Mouse (Mus musculus) CH12.LX (cell line): Measurements from ENCODE around the gene Fmn2.
A peak's percentile ranks its signal among the peaks of the same experiment; 100 is the strongest.

Source experiments
- CTCF ChIP-seq, 2 experiments: IDR thresholded peaks in 1 of 2; conservative IDR thresholded peaks in 1 of 2; 2 replicates each; pipeline ENCODE4 v1.5.1; 2011 to 2012; ENCODE audit warnings: low read depth in 2 of 2, low read length in 2 of 2, improper control_type of control experiment in 1 of 2, inconsistent platforms in 1 of 2, mild to moderate bottlenecking in 1 of 2, moderate library complexity in 1 of 2
- E2F4 ChIP-seq: IDR thresholded peaks from 2 replicates; pipeline ENCODE4 v1.6.1; 2011; ENCODE audit warnings: low read depth, low read length, improper control_type of control experiment; ENCODE audit not compliant: insufficient replicate concordance
- ELF1 ChIP-seq: IDR thresholded peaks from 2 replicates; pipeline ENCODE4 v1.6.1; 2014; ENCODE audit warnings: low read depth, mild to moderate bottlenecking, inconsistent platforms, low read length, improper control_type of control experiment
- EP300 ChIP-seq: IDR thresholded peaks from 2 replicates; pipeline ENCODE4 v1.6.1; 2011; ENCODE audit warnings: low read length, improper control_type of control experiment
- HCFC1 ChIP-seq: IDR thresholded peaks from 2 replicates; pipeline ENCODE4 v1.6.1; 2012; ENCODE audit warnings: low read depth, mild to moderate bottlenecking, inconsistent platforms, low read length, improper control_type of control experiment
- PAX5 ChIP-seq: IDR thresholded peaks from 2 replicates; pipeline ENCODE4 v1.6.1; 2012; ENCODE audit warnings: low read length, inconsistent platforms, mixed read lengths
- POLR2A ChIP-seq: IDR thresholded peaks from 2 replicates; pipeline ENCODE4 v1.6.1; 2011; ENCODE audit warnings: low read depth, mild to moderate bottlenecking, improper control_type of control experiment, low read length
- SMC3 ChIP-seq: IDR thresholded peaks from 2 replicates; pipeline ENCODE4 v1.6.1; 2011; ENCODE audit warnings: low read depth, low read length, improper control_type of control experiment
- UBTF ChIP-seq: IDR thresholded peaks from 2 replicates; pipeline ENCODE4 v1.6.1; 2012; ENCODE audit warnings: low read depth, mild to moderate bottlenecking, inconsistent platforms, low read length, improper control_type of control experiment, moderate library complexity

DNA sequence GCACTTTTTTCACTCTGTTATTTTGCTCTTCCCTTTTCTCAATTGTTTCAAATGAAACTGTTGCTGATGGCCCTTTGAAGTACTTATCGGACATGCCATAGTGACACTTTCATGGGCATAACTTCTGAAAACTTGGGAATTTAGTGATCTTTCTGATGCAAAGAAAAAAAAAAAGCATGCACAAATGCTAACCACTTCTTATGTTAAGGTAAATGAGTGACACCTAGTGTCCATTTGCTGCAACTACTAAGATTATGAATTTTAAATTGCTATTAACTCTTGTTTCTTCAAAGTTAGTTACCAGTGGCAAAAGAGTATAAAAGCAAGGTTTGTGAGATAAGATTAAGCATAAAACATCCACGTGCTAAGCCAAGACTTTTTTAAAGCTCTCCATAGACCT lies 35.4 kb upstream of the Fmn2 start:
- TF ChIP-seq SMC3 (peak; percentile 53), POLR2A (no peak), ELF1 (no peak), CTCF (conservative IDR thresholded peaks at IDR 0.05 in 1 of 2, IDR thresholded peaks at IDR 0.05 in 1 of 2; ENCODE audit: low read depth in 2 of 2, low read length in 2 of 2) (peak; percentile 17 to 68; a peak in 2 of 4 replicates), E2F4 (no peak), EP300 (no peak), UBTF (no peak), HCFC1 (no peak), PAX5 (no peak)
